Mouse (Mus musculus) kidney, adult 9 months (tissue): Measurements from ENCODE around the gene Lama5.

ENCODE experiments used
- DNase-seq: peaks from one replicate; pipeline ENCODE4 v3.0.0; 2022

The Lama5 gene

GRCm38 (mm10) chr2:180222250-180222649, 3.4 kb downstream of the Lama5 start:
- DNase-seq, result peak; percentile 49

GRCm38 (mm10) chr2:180221051-180221450, 4.6 kb downstream of the Lama5 start:
- peak; percentile 66 for DNase-seq

GRCm38 (mm10) chr2:180220165-180220564, 5.5 kb downstream of the Lama5 start:
- DNase-seq, result peak; percentile 51

- peak; percentile 50 for DNase-seq
Measured at GRCm38 (mm10) chr2:180219145-180219943, 6.3 kb downstream of the Lama5 start.

DNA sequence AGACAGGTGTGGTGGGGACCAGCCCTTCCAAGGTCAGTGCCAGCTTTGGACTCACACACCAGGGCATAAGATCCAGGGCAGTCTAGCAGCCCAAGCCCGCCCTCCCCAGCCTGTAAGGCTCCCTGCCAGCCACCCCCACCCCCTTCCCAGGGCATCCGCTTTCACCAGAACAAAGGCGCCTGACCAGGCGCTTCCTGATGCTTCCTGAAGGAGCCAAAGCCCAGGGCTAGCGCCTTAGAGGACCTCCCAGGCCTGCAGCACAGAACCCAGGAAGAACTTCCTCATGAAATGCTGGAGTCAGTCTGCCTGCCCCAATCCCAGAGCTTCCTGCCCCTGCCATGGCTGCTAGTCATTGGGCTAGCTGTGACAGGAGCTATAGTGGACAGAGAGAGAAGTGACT, 7.0 kb downstream of the Lama5 start:
- DNase-seq, result peak; percentile 76

DNA sequence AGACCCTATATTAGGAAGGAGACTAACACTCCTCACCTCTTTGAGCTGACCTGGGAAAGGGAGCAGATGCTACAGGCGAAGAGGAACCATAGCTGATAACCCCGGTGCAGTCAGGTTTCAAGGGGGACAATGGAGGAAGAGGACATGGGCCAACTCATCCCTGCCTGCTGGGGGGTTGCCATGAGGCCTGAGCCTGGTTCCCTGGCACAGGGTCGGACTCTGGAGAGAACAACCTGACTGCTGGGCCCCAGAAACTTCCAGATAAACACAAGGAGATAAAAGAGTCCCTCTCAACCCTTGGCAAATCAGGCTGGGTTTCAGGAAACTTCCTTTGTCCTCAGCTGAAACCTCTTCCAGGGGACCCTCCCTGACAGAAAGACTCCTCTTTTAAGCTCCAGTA, 7.4 kb downstream of the Lama5 start:
- no peak for DNase-seq

DNA sequence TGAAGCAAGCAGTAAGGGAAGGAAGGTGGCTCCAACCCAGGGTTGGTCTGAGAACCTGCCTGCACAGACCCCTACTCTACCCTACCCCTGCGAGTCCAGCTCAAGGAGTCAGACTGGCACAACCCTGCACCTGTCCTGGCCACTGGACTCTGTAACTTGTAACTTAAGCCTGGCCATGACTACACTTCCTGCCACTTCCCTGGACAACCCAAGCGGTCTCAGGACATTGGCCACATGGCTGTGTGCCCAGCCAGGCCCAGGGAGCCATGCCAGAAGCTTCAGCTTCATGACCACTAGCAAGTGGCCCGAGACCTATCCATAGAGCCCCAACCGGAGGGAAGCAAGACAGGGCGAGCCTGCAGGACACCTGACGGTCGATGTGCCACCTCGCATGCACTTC, 8.1 kb downstream of the Lama5 start:
- DNase-seq, result peak; percentile 99

GRCm38 (mm10) chr2:180216921-180217320, 8.7 kb downstream of the Lama5 start:
- no peak for DNase-seq

DNA sequence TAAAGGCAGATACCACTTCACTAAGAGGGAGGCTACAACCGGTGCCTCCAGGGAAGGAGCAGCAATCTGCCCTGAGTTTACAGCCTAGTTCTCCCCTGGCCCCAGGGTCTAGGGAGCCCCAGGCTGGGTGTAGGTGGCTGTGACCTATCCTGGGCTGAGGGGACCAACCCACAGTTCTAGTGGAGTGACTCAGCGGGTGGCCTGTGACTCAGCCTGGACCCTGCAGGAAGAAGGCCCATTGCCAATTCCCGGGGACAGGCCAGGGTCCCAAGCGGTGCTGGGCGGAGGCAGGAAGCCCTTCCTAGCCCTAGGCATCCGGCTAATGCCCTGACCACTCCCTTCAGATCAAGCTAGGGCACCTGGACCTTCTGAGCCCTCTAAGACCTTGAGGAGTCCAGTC, 9.7 kb downstream of the Lama5 start:
- DNase-seq, result peak; percentile 77

- peak; percentile 77 for DNase-seq
Measured at GRCm38 (mm10) chr2:180215011-180215461, 10.6 kb downstream of the Lama5 start.

DNA sequence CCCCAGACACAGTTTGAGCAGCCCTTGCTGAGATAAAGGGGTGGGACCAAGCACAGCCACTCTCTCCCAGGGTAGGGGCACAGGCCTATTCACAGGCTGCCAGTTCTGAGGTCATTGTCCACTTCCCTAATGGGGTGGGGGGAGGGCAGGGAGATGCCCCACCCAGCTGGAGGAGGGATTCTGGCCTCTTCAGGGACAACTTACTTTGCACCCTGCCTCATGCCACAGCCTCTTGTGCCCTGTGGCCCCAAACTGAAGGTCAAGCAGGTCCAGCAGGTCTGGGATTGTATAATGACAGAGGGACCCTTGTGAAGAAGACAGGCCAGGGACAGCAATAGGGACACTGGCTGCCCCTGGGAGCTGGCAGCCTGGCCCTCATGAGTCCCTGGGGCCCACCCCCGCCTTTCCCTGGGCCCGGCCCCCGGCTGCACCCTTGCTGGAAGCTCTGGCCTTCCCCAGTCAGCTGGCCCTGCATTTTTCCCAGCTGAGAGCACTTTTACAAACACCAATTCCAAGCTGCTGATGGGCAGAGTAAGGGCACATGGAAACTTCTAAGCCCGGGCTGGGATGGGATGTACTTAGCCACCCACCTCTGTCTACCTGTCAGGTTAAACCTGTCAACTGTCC, 11.2 kb downstream of the Lama5 start:
- peak; percentile 85 for DNase-seq

- DNase-seq, result no peak
Measured at GRCm38 (mm10) chr2:180212255-180212654, 13.4 kb downstream of the Lama5 start.

DNA sequence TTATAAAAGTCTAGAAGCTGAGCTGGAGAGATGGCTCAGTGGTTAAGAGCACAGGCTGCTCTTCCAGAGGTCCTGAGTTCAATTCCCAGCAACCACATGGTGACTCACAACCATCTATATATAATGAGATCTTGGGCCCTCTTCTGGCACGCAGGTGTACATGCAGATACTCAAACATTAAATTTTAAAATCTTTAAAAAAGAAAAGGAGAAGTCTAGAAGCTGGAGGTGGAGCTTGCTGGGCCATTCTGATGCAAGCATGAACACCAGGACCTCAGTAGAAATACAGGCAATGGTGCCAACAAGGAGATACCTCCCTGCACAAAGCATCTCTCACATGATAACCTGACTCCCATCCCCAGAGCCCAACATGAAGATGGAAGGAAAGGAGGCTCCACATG, 16.7 kb downstream of the Lama5 start:
- no peak for DNase-seq

DNA sequence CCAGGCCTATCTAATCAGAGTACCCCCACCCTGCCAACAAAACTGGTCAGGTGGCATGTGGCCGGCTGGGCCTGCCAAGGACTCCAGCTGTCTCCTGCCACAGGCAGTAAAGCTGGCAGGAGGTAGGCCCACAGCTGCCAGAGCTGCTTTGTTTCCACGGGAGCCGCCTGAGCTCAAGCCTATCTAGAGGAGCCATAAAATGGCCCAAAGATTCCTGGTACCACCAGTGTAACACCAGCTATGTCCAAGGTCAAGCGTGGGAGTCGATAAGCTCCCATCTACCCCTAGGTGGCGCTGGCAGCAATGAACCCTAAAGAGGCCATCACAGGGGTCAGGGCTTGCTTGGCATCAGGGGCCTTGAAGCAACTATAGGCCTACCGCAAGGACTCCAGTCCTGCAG, 17.8 kb downstream of the Lama5 start:
- DNase-seq, result peak; percentile 80

DNA sequence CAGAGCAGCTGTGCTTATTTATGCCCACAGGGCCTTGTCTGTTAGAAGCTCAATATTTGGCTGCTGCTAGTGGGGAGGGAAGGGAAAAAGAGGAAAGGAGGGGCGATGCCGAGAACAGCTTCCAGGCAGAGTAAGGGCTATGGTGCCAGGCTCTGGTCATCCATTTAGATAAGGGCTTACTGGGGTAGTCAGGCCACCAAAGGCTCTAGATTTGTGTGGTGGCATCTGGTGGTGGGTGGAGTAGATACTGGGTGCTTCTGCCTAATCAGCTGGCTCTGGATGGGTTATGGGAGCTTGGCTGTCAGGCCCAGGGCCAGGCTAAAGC, 19.7 kb downstream of the Lama5 start:
- DNase-seq, result no peak

- DNase-seq, result no peak
Measured at GRCm38 (mm10) chr2:180205083-180205955, 20.3 kb downstream of the Lama5 start.

- no peak for DNase-seq
Measured at GRCm38 (mm10) chr2:180204501-180204900, 21.2 kb downstream of the Lama5 start.

DNA sequence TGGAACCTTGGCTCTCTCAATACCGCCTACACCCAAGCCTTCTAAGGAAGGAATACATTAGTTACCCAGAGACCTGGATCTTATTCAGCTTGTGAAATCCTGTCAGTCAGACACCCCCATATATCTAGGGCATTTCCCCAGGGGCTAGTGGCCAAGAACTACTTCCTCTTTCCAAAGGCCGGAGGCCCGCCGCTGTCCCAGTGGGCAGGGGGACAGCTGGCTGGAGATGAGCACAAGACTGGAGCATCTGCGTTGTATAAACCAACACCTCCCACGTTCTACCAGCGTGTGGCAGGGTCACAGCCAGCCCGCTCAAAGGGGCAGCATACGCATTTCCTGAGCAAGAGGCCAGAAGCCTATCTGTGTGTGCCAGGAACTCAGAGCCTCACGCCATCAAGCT, 22.9 kb downstream of the Lama5 start:
- no peak for DNase-seq

DNA sequence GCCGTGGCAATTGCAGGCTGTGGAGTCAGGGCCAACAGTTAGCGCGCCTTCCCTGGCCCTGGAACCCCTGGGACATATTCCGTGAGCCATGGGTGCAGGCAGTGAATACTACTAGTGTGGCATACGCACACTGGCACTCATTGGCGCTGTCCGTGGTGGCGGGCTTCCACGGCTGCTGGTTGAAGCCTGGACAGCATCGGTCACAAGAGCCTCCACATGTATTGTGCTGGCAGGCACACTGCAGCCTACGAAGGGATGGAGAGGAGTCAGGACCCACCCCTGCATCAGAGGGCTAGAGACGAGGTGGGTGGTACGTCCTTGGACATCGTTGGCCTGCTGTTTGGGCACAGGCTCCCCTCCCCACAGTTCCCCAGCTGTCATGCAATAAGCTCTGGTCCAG, 23.4 kb downstream of the Lama5 start:
- DNase-seq, result no peak

DNA sequence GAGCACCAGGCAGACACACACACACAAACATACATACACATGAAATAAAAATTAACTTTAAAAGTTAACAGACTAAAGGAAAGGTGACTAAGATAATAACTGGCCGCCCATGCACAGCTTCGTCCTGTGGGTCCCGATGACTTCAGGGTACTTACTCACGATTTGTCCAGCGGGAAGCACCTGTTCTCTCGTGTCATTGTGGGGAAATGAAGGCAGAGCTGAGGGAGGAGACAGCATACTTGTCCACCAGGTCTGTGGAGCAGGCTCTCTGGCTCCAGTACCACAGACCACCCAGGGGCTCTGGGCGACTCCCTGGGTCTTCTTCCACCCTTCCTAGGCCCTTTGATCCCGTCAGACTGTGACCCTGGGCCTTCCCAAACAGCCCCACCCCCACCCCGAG, 24.4 kb downstream of the Lama5 start:
- no peak for DNase-seq

DNA sequence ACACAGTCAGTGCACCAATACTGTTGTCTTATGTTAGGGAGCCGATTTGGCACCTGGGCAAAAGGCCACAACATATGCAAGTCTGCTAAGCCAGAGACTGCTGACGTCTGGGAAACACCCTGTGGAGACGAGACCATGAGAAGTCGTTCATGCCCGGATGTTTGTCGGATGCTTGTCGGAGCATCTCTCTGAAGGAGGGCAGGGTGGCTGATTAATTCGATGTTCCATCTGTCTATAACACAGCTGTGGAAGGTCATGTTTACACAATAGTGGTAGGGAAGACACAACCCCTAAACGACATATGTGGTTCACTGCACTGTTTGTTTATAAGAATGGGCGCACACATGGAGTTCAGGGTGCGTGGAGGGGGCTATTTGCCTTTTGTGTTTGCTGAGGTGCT, 25.0 kb downstream of the Lama5 start:
- no peak for DNase-seq

GRCm38 (mm10) chr2:180198782-180199181, 26.9 kb downstream of the Lama5 start:
- DNase-seq, result no peak

- no peak for DNase-seq
Measured at GRCm38 (mm10) chr2:180197323-180198037, 28.2 kb downstream of the Lama5 start.
